9 mouse cellular contexts compared by ENCODE assay signal in the genomic region with DNA sequence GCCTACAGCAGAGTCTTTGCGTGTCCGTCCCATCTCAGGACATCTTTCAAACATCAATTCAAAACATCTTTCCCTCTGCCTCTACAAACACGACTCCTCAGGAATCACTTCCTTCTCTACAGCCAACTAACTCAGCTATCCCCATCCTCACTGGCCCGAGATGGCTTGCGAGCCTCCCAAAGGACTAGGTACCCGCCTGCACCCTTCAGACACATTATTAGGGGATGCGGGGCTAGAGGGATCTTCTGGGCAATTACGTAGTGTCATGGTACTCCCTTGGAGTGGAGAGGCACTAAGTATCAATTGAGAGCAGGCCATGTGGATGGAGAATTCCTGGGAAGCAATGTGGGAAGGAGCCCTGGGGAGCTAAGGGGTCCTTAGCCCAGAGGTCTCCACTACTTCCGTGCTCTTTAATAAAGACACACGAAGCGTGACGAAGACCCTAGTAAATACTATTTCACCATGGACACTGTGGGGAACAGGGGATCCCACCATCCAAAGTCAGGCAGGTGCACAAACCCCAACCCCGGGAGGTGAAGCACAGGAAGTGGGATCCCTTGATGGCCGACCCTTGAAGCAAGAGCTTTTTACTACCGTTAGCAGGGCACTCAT. TPM values are rescaled to one million over a fixed set of nuclear protein-coding genes. Genes with fewer than 3 reads are reported as not detected.
DNase-seq lines count a peak whose midpoint lies in the region; ATAC-seq and TF ChIP-seq lines count a peak whose summit lies in the region.
"Had no signal": no experiment of that assay in that cellular context is flagged by ENCODE, and none has a peak within 500 bp of the region (broad histone marks: within the 10 kb centered on the region; RNA-seq: fewer than 3 reads in every experiment).

No protein-coding gene starts in this region.

- peaks cover 13% of the 10 kb centered on the region for H3K79me2 ChIP-seq in C2C12 (ENCODE audit: control insufficient read depth, insufficient read depth)

- H3K4me1 ChIP-seq in heart, embryonic 11.5 days (ENCODE audit: control insufficient read depth, insufficient read depth, low read length), result peaks cover 12% of the 10 kb centered on the region
- H3K4me1 ChIP-seq in forebrain, embryonic 13.5 days, result peaks cover 25% of the 10 kb centered on the region
- H3K4me1 ChIP-seq in liver, embryonic 15.5 days (replicated peaks), result peaks cover 50% of the 10 kb centered on the region

- TF ChIP-seq CTCF in C2C12 (IDR thresholded peaks at IDR 0.05; ENCODE audit: control insufficient read depth, insufficient read depth, insufficient read length), result no peak

- no peak for DNase-seq in heart, postnatal 36 days
- no peak for DNase-seq in urinary bladder, adult 2 months (ENCODE audit: low spot score)
- no peak for DNase-seq in adrenal gland, postnatal 4 days (ENCODE audit: low spot score in 2 of 2)

- peak overlapping the region; percentile 41; the same call in 1 of the 2 replicates for H3K27ac ChIP-seq in heart, embryonic 11.5 days (ENCODE audit: low read depth, low read length)
- peak overlapping the region; percentile 42; the same call in 1 of the 2 replicates for H3K27ac ChIP-seq in forebrain, embryonic 13.5 days
- H3K27ac ChIP-seq in liver, embryonic 15.5 days (replicated peaks), result peak overlapping the region; percentile 76

- H3K9ac ChIP-seq in heart, embryonic 11.5 days (ENCODE audit: low read depth, low read length), result peak overlapping the region; percentile 90
- peak overlapping the region; percentile 81 for H3K9ac ChIP-seq in forebrain, embryonic 13.5 days
- H3K9ac ChIP-seq in liver, embryonic 15.5 days, result peak overlapping the region; percentile 70

- peak overlapping the region; percentile 80 for H3K4me3 ChIP-seq in heart, embryonic 11.5 days (ENCODE audit: low read depth, low read length)
- H3K4me3 ChIP-seq in C2C12 (ENCODE audit: insufficient read depth, poor library complexity, severe bottlenecking), result peak overlapping the region; percentile 64
- peak overlapping the region; percentile 70 for H3K4me3 ChIP-seq in forebrain, embryonic 13.5 days
- H3K4me3 ChIP-seq in liver, embryonic 15.5 days (replicated peaks), result peak overlapping the region; percentile 75

- peaks cover 4% of the 10 kb centered on the region; the same call in 1 of the 2 replicates for H3K27me3 ChIP-seq in heart, embryonic 11.5 days (ENCODE audit: control insufficient read depth, insufficient read depth, low read length)
- no peaks in the 10 kb centered on the region for H3K27me3 ChIP-seq in C2C12 (ENCODE audit: control insufficient read depth, insufficient read depth, insufficient read length)
- no peaks in the 10 kb centered on the region for H3K27me3 ChIP-seq in forebrain, embryonic 13.5 days
- H3K27me3 ChIP-seq in liver, embryonic 15.5 days, result no peaks in the 10 kb centered on the region

- peak; percentile 6; the same call in 1 of the 2 replicates for ATAC-seq in heart, embryonic 11.5 days (replicated peaks; ENCODE audit: insufficient number of reproducible peaks, low FRiP score, low TSS enrichment)
- ATAC-seq in forebrain, embryonic 13.5 days, result no peak
- ATAC-seq in liver, embryonic 15.5 days (ENCODE audit: insufficient read depth), result no peak
- no peak for ATAC-seq in granulocyte monocyte progenitor cell, adult 5-6 weeks (replicated peaks; ENCODE audit: poor library complexity, severe bottlenecking)

- 41% methylated on average over 15 of the region's 15 CpGs for WGBS in heart, embryonic 11.5 days (ENCODE audit: insufficient replicate concordance)
- WGBS in forebrain, embryonic 13.5 days, result 27% methylated on average over 15 of the region's 15 CpGs
- WGBS in liver, embryonic 15.5 days (ENCODE audit: insufficient replicate concordance), result 34% methylated on average over 15 of the region's 15 CpGs

- H3K79me3 ChIP-seq in C2C12 (ENCODE audit: low read depth), result no peaks in the 10 kb centered on the region

- H3ac ChIP-seq in C2C12 (ENCODE audit: control insufficient read depth, insufficient read length, low read depth), result peak overlapping the region; percentile 68

- intact Hi-C loops in heart, postnatal 36 days (cut with DNase I), result loop anchor here (1.0 to 5.0 kb wide), 3 partner anchors 19 to 104 kb away; no protein-coding TSS in a partner anchor

- no peaks in the 10 kb centered on the region for H3K9me3 ChIP-seq in heart, embryonic 11.5 days (replicated peaks; ENCODE audit: control insufficient read depth, low read length)
- no peaks in the 10 kb centered on the region for H3K9me3 ChIP-seq in forebrain, embryonic 13.5 days (replicated peaks)
- no peaks in the 10 kb centered on the region for H3K9me3 ChIP-seq in liver, embryonic 15.5 days (replicated peaks)

- no peaks in the 10 kb centered on the region for H3K36me3 ChIP-seq in heart, embryonic 11.5 days (ENCODE audit: control insufficient read depth, insufficient read depth, low read length)
- H3K36me3 ChIP-seq in C2C12 (ENCODE audit: control insufficient read depth, insufficient read depth), result peaks cover 3% of the 10 kb centered on the region
- 0 out of 2 replicates have a peak, but pooled peaks cover under 1% of the 10 kb centered on the region for H3K36me3 ChIP-seq in forebrain, embryonic 13.5 days (ENCODE audit: poor library complexity, severe bottlenecking)
- H3K36me3 ChIP-seq in liver, embryonic 15.5 days (replicated peaks), result no peaks in the 10 kb centered on the region

- H3K4me2 ChIP-seq in heart, embryonic 11.5 days, result peak overlapping the region; percentile 86
- H3K4me2 ChIP-seq in forebrain, embryonic 13.5 days, result peak overlapping the region; percentile 81
- H3K4me2 ChIP-seq in liver, embryonic 15.5 days, result peak overlapping the region; percentile 91

TF ChIP-seq in C2C12, 6 proteins besides CTCF, POLR2A, EP300 and RAD21 (continues in another document):
- no peak for TF ChIP-seq MYOG (IDR thresholded peaks at IDR 0.05; ENCODE audit: control insufficient read depth, extremely low read depth, insufficient read length)
- TF ChIP-seq MYOD1 (IDR thresholded peaks at IDR 0.05; ENCODE audit: control insufficient read depth, insufficient read length, low read depth), result no peak
- no peak for TF ChIP-seq FOSL1 (IDR thresholded peaks at IDR 0.05; ENCODE audit: insufficient read depth, low read length, poor library complexity, severe bottlenecking)

RNA-seq across cellular contexts. Expression of gene Cuedc2, which starts 0.7 kb away (rescaled TPM):
- polyA plus RNA-seq in heart, embryonic 11.5 days (2014; fragmentation: Nextera tagmentation; extraction: Ambion mirVana), result 124 and 139 TPM in 2 replicates
- 10 to 100 TPM; 87.2 to 94.6 TPM for total RNA-seq in heart, postnatal 36 days (2021)
- 161 TPM for polyA plus RNA-seq in C2C12 (2012; fragmentation: generic; extraction: Trizol)
- polyA plus RNA-seq in forebrain, embryonic 13.5 days (2015; fragmentation: Nextera tagmentation; extraction: Ambion mirVana), result 304 and 309 TPM in 2 replicates
- 73.0 and 82.8 TPM in 2 replicates for polyA plus RNA-seq in liver, embryonic 15.5 days (2015; fragmentation: Nextera tagmentation; extraction: Ambion mirVana)
- 114 and 120 TPM in 2 replicates for polyA plus RNA-seq in urinary bladder, adult 2 months (2012; rRNA removed)
- 104 and 108 TPM in 2 replicates for total RNA-seq in granulocyte monocyte progenitor cell, adult 5-6 weeks (2014; fragmentation: Nextera tagmentation)
- 158 and 161 TPM in 2 replicates for total RNA-seq in granulocyte monocyte progenitor cell, adult 5-6 weeks (2017)
- total RNA-seq in adrenal gland, postnatal 4 days (2021), result 100 to 1,000 TPM; 106 to 112 TPM

RNA-seq across cellular contexts. Expression of gene Mfsd13a, which starts 3.1 kb away (rescaled TPM):
- polyA plus RNA-seq in heart, embryonic 11.5 days (2014; fragmentation: Nextera tagmentation; extraction: Ambion mirVana), result 3.1 and 4.0 TPM in 2 replicates
- 1 to 10 TPM; 2.4 to 2.5 TPM for total RNA-seq in heart, postnatal 36 days (2021)
- 1.3 TPM for polyA plus RNA-seq in C2C12 (2012; fragmentation: generic; extraction: Trizol)
- polyA plus RNA-seq in forebrain, embryonic 13.5 days (2015; fragmentation: Nextera tagmentation; extraction: Ambion mirVana), result 7.6 and 7.8 TPM in 2 replicates
- 12.5 and 14.8 TPM in 2 replicates for polyA plus RNA-seq in liver, embryonic 15.5 days (2015; fragmentation: Nextera tagmentation; extraction: Ambion mirVana)
- polyA plus RNA-seq in urinary bladder, adult 2 months (2012; rRNA removed), result 4.8 and 5.2 TPM in 2 replicates
- total RNA-seq in granulocyte monocyte progenitor cell, adult 5-6 weeks (2014; fragmentation: Nextera tagmentation), result 71.4 and 82.0 TPM in 2 replicates
- 15.7 and 18.7 TPM in 2 replicates for total RNA-seq in granulocyte monocyte progenitor cell, adult 5-6 weeks (2017)
- total RNA-seq in adrenal gland, postnatal 4 days (2021), result 1 to 10 TPM; 4.8 to 5.7 TPM
- total RNA-seq: neutrophil, adult 5-6 weeks had no signal

RNA-seq across cellular contexts. Expression of gene Fbxl15, which starts 9.8 kb away (rescaled TPM):
- polyA plus RNA-seq in heart, embryonic 11.5 days (2014; fragmentation: Nextera tagmentation; extraction: Ambion mirVana), result 9.6 and 9.7 TPM in 2 replicates
- 1 to 10 TPM; 4.2 to 4.4 TPM for total RNA-seq in heart, postnatal 36 days (2021)
- polyA plus RNA-seq in C2C12 (2012; fragmentation: generic; extraction: Trizol), result 13.1 TPM
- polyA plus RNA-seq in forebrain, embryonic 13.5 days (2015; fragmentation: Nextera tagmentation; extraction: Ambion mirVana), result 30.8 and 32.8 TPM in 2 replicates
- polyA plus RNA-seq in liver, embryonic 15.5 days (2015; fragmentation: Nextera tagmentation; extraction: Ambion mirVana), result 12.2 and 12.4 TPM in 2 replicates
- polyA plus RNA-seq in urinary bladder, adult 2 months (2012; rRNA removed), result 11.0 and 11.7 TPM in 2 replicates
- total RNA-seq in granulocyte monocyte progenitor cell, adult 5-6 weeks (2014; fragmentation: Nextera tagmentation), result 0.53 TPM in 1 of 2 replicates, not detected in the other
- total RNA-seq in granulocyte monocyte progenitor cell, adult 5-6 weeks (2017), result 2.4 and 3.3 TPM in 2 replicates
- total RNA-seq in adrenal gland, postnatal 4 days (2021), result 10 to 100 TPM in 1 of 2 experiments, 1 to 10 TPM in 1; 9.6 to 10.4 TPM

RNA-seq across cellular contexts. Expression of gene Psd, which starts 10.9 kb away (rescaled TPM):
- polyA plus RNA-seq in heart, embryonic 11.5 days (2014; fragmentation: Nextera tagmentation; extraction: Ambion mirVana), result 8.8 and 9.1 TPM in 2 replicates
- total RNA-seq in heart, postnatal 36 days (2021), result 1 to 10 TPM in 1 of 2 experiments, under 1 TPM in 1; 0.57 to 1.3 TPM
- polyA plus RNA-seq in C2C12 (2012; fragmentation: generic; extraction: Trizol), result 11.8 TPM
- 31.0 and 34.8 TPM in 2 replicates for polyA plus RNA-seq in forebrain, embryonic 13.5 days (2015; fragmentation: Nextera tagmentation; extraction: Ambion mirVana)
- polyA plus RNA-seq in liver, embryonic 15.5 days (2015; fragmentation: Nextera tagmentation; extraction: Ambion mirVana), result 5.0 and 5.7 TPM in 2 replicates
- 156 and 191 TPM in 2 replicates for polyA plus RNA-seq in urinary bladder, adult 2 months (2012; rRNA removed)
- total RNA-seq in granulocyte monocyte progenitor cell, adult 5-6 weeks (2014; fragmentation: Nextera tagmentation), result not detected in 2 replicates
- not detected in 2 replicates for total RNA-seq in granulocyte monocyte progenitor cell, adult 5-6 weeks (2017)
- 10 to 100 TPM; 19.0 to 22.6 TPM for total RNA-seq in adrenal gland, postnatal 4 days (2021)

RNA-seq across cellular contexts. Expression of gene 2310034G01Rik, which starts 12.3 kb away (rescaled TPM):
- polyA plus RNA-seq in heart, embryonic 11.5 days (2014; fragmentation: Nextera tagmentation; extraction: Ambion mirVana), result 0.90 and 1.0 TPM in 2 replicates
- total RNA-seq in heart, postnatal 36 days (2021), result under 1 TPM; 0.33 to 0.50 TPM
- 0.92 TPM for polyA plus RNA-seq in C2C12 (2012; fragmentation: generic; extraction: Trizol)
- 1.7 and 2.2 TPM in 2 replicates for polyA plus RNA-seq in forebrain, embryonic 13.5 days (2015; fragmentation: Nextera tagmentation; extraction: Ambion mirVana)
- polyA plus RNA-seq in liver, embryonic 15.5 days (2015; fragmentation: Nextera tagmentation; extraction: Ambion mirVana), result 0.22 and 0.46 TPM in 2 replicates
- polyA plus RNA-seq in urinary bladder, adult 2 months (2012; rRNA removed), result 2.4 and 3.0 TPM in 2 replicates
- 2.3 and 5.6 TPM in 2 replicates for total RNA-seq in granulocyte monocyte progenitor cell, adult 5-6 weeks (2014; fragmentation: Nextera tagmentation)
- 1.4 and 2.3 TPM in 2 replicates for total RNA-seq in granulocyte monocyte progenitor cell, adult 5-6 weeks (2017)
- 1 to 10 TPM in 1 of 2 experiments, under 1 TPM in 1; 0.73 to 1.6 TPM for total RNA-seq in adrenal gland, postnatal 4 days (2021)
- total RNA-seq: neutrophil, adult 5-6 weeks had no signal
